Mouse (Mus musculus): ENCODE results near the gene Frs3.

DNA sequence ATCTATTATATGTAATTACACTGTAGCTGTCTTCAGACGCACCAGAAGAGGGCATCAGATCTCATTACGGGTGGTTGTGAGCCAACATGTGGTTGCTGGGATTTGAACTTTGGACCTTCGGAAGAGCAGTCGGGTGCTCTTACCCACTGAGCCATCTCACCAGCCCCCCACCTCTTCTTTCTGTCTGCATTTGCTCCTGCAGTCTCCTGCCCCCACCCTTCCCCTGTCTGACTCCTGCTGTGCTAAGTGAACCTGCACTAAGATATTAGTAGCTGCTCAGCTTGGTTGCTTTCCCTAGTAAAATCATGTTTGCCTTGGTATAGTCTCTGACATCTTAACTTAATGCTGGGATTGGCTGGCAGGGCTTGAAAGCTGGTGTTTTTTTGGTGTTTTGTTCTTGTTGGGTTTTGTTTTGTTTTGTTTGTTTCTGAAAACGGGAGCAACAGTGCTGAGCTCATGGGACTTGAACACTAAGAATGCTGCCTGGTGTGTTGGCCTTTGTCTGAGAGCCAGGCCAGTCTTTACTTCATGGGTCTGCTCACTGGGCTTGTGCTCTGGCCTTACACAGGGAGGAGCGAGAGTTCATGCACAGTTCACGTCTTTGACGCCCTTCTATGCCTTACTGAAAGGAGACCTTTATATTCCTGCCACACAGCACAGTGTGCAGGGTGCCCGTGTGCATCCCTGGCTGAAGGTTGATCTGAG lies 25.7 kb upstream of the Frs3 start:
- no peak for TF ChIP-seq CTCF (IDR thresholded peaks at IDR 0.05; ENCODE audit: low read depth)
- TF ChIP-seq EP300 (IDR thresholded peaks at IDR 0.05; ENCODE audit: low read depth): no peak

Data from liver, embryonic 14.5 days (tissue).